10 mouse cellular contexts compared by ENCODE assay signal in genomic region chr16:29719571-29720451, GRCm38 (mm10).
A peak's percentile ranks its signal among the peaks of the same experiment; 100 is the strongest.
DNase-seq lines count a peak whose midpoint lies in the region; ATAC-seq and TF ChIP-seq lines count a peak whose summit lies in the region.
"Had no signal": no experiment of that assay in that cellular context is flagged by ENCODE, and none has a peak within 500 bp of the region (broad histone marks: within the 10 kb centered on the region; RNA-seq: fewer than 3 reads in every experiment).

No protein-coding gene starts in this region.

- TF ChIP-seq CTCF in thymus, adult 2 months (IDR thresholded peaks at IDR 0.05; ENCODE audit: borderline replicate concordance, control insufficient read depth, extremely low read depth, insufficient read depth, low read length, poor library complexity): no peak

- no peak for DNase-seq in lung, postnatal 10 days
- DNase-seq in midbrain, embryonic 11.5 days (ENCODE audit: low spot score, missing footprints): peak; percentile 94
- DNase-seq in retina, postnatal 1 day: peak; percentile 96
- no peak for DNase-seq in thymus, adult 2 months
- DNase-seq in thymus, postnatal 4 days: no peak
- no peak for DNase-seq in kidney, postnatal 4 days

- H3K4me1 ChIP-seq in lung, embryonic 15.5 days: peaks cover 21% of the 10 kb centered on the region
- peaks cover 9% of the 10 kb centered on the region for H3K4me1 ChIP-seq in forebrain, embryonic 16.5 days (replicated peaks; ENCODE audit: control insufficient read depth, insufficient read depth, low read length)
- peaks cover 15% of the 10 kb centered on the region for H3K4me1 ChIP-seq in midbrain, embryonic 11.5 days (ENCODE audit: control insufficient read depth, insufficient read depth, low read length)
- no peaks in the 10 kb centered on the region for H3K4me1 ChIP-seq in thymus, adult 2 months (replicated peaks; ENCODE audit: control insufficient read depth, insufficient read depth, low read length)
- H3K4me1 ChIP-seq: stomach, embryonic 15.5 days had no signal

- WGBS in lung, embryonic 15.5 days: 75% methylated on average over 23 of the region's 23 CpGs
- 9% methylated on average over 23 of the region's 23 CpGs for WGBS in forebrain, embryonic 16.5 days
- WGBS in midbrain, embryonic 11.5 days: 28% methylated on average over 23 of the region's 23 CpGs
- 96% methylated on average over 23 of the region's 23 CpGs for WGBS in thymus, adult 2 months

- no peak overlapping the region for H3K4me2 ChIP-seq in lung, embryonic 15.5 days
- no peak overlapping the region for H3K4me2 ChIP-seq in forebrain, embryonic 16.5 days (ENCODE audit: low read length)
- H3K4me2 ChIP-seq in midbrain, embryonic 11.5 days: peak overlapping the region; percentile 13; the same call in 1 of the 2 replicates
- H3K4me2 ChIP-seq: stomach, embryonic 15.5 days had no signal

- H3K27me3 ChIP-seq in lung, embryonic 15.5 days: no peaks in the 10 kb centered on the region
- H3K27me3 ChIP-seq in forebrain, embryonic 16.5 days (replicated peaks; ENCODE audit: control insufficient read depth, insufficient read depth, low read length): peaks cover 14% of the 10 kb centered on the region
- H3K27me3 ChIP-seq in midbrain, embryonic 11.5 days (ENCODE audit: control insufficient read depth, insufficient read depth, low read length): peaks cover 82% of the 10 kb centered on the region
- H3K27me3 ChIP-seq in thymus, adult 2 months (ENCODE audit: control insufficient read depth, insufficient read depth, low read length): no peaks in the 10 kb centered on the region
- H3K27me3 ChIP-seq: stomach, embryonic 15.5 days had no signal

- TF ChIP-seq POLR2A in thymus, adult 2 months (IDR thresholded peaks at IDR 0.05; ENCODE audit: control insufficient read depth, extremely low read depth, insufficient read depth, low read length, poor library complexity): no peak

- H3K9me3 ChIP-seq in lung, embryonic 15.5 days: no peaks in the 10 kb centered on the region
- H3K9me3 ChIP-seq in forebrain, embryonic 16.5 days (ENCODE audit: control insufficient read depth, low read length): no peaks in the 10 kb centered on the region
- no peaks in the 10 kb centered on the region for H3K9me3 ChIP-seq in midbrain, embryonic 11.5 days (ENCODE audit: control insufficient read depth, low read length)
- H3K9me3 ChIP-seq: stomach, embryonic 15.5 days had no signal

- ATAC-seq in lung, embryonic 15.5 days (ENCODE audit: borderline replicate concordance, extremely low read depth, low FRiP score, low TSS enrichment): no peak
- ATAC-seq in forebrain, embryonic 16.5 days: peak; percentile 79
- peak; percentile 86 for ATAC-seq in midbrain, embryonic 11.5 days (ENCODE audit: low FRiP score)
- ATAC-seq: inflammation-experienced regulatory T-cells, adult 6 months had no signal

- no peak overlapping the region for H3K4me3 ChIP-seq in lung, embryonic 15.5 days
- H3K4me3 ChIP-seq in forebrain, embryonic 16.5 days (replicated peaks; ENCODE audit: low read length): no peak overlapping the region
- H3K4me3 ChIP-seq in midbrain, embryonic 11.5 days (ENCODE audit: low read depth, low read length): no peak overlapping the region
- no peak overlapping the region for H3K4me3 ChIP-seq in thymus, adult 2 months (ENCODE audit: control insufficient read depth, insufficient read depth, low read length)
- H3K4me3 ChIP-seq: stomach, embryonic 15.5 days had no signal

- no peak overlapping the region for H3K9ac ChIP-seq in lung, embryonic 15.5 days
- no peak overlapping the region for H3K9ac ChIP-seq in forebrain, embryonic 16.5 days (replicated peaks; ENCODE audit: low read depth, low read length)
- peak overlapping the region; percentile 12 for H3K9ac ChIP-seq in midbrain, embryonic 11.5 days (ENCODE audit: low read length)
- H3K9ac ChIP-seq: stomach, embryonic 15.5 days had no signal

- H3K36me3 ChIP-seq in lung, embryonic 15.5 days: no peaks in the 10 kb centered on the region
- H3K36me3 ChIP-seq in forebrain, embryonic 16.5 days (ENCODE audit: control insufficient read depth, insufficient read depth): no peaks in the 10 kb centered on the region
- no peaks in the 10 kb centered on the region for H3K36me3 ChIP-seq in midbrain, embryonic 11.5 days (ENCODE audit: control insufficient read depth, insufficient read depth, low read length)
- no peaks in the 10 kb centered on the region for H3K36me3 ChIP-seq in thymus, adult 2 months (ENCODE audit: control insufficient read depth, insufficient read depth, low read length)
- H3K36me3 ChIP-seq: stomach, embryonic 15.5 days had no signal

- peak overlapping the region; percentile 10; the same call in 1 of the 2 replicates for H3K27ac ChIP-seq in lung, embryonic 15.5 days
- H3K27ac ChIP-seq in forebrain, embryonic 16.5 days (ENCODE audit: low read length): no peak overlapping the region
- peak overlapping the region; percentile 35; the same call in 1 of the 2 replicates for H3K27ac ChIP-seq in midbrain, embryonic 11.5 days (ENCODE audit: low read depth, low read length)
- no peak overlapping the region for H3K27ac ChIP-seq in thymus, adult 2 months (ENCODE audit: control insufficient read depth, insufficient read depth, low read length)
- H3K27ac ChIP-seq: stomach, embryonic 15.5 days had no signal

Comparison
In these comparisons a context has a peak if more than half of its experiments do, and no peak if none do; other contexts are left out.
1. H3K27ac ChIP-seq: peak in lung, embryonic 15.5 days (single experiment) and midbrain, embryonic 11.5 days (single experiment); none in forebrain, embryonic 16.5 days (single experiment) and thymus, adult 2 months (single experiment).
2. DNase-seq: peak in midbrain, embryonic 11.5 days (single experiment) and retina, postnatal 1 day (single experiment); none in lung, postnatal 10 days (single experiment), thymus, adult 2 months (single experiment), thymus, postnatal 4 days (single experiment) and kidney, postnatal 4 days (0 of 2).